Mouse (Mus musculus): ENCODE data around the gene Msmp.

GRCm38 (mm10) chr4:43581381-43581780, 2.9 kb downstream of the Msmp start:
- TF ChIP-seq CTCF (IDR thresholded peaks at IDR 0.05; ENCODE audit: insufficient read depth, low read length) (no peak), POLR2A (IDR thresholded peaks at IDR 0.05; ENCODE audit: borderline replicate concordance, extremely low read depth, low read depth, low read length) (no peak)

Data from lung, adult 2 months (tissue).